Mouse (Mus musculus): ENCODE results near the gene Ccdc15. TPM values are rescaled to one million over a fixed set of nuclear protein-coding genes. Genes with fewer than 3 reads are reported as not detected.

Gene Ccdc15
- polyA plus RNA-seq (2015; fragmentation: Nextera tagmentation; extraction: Ambion mirVana) = 2.4 and 2.5 TPM in 2 replicates

GRCm38 (mm10) chr9:37347988-37348642 is at the start of gene Ccdc15:
TSS of gene Ccdc15 (minus strand) at chr9:37348432.

GRCm38 (mm10) chr9:37367301-37368080 is 19.3 kb upstream of the Ccdc15 start, which contains the start of gene Hepacam:
TSS of gene Hepacam (plus strand) at chr9:37367351.

GRCm38 (mm10) chr9:37255149-37255888 is 92.9 kb downstream of the Ccdc15 start, which contains the start of gene Slc37a2:
TSS of gene Slc37a2 (minus strand) at chr9:37255738.

Other genes starting within 250 kb of the Ccdc15 start
- 6.1 TPM in 2 replicates for gene Pknox2, start 201.0 kb downstream of the Ccdc15 start, polyA plus RNA-seq (2015; fragmentation: Nextera tagmentation; extraction: Ambion mirVana)
- gene Tmem218, start 140.2 kb downstream of the Ccdc15 start, polyA plus RNA-seq (2015; fragmentation: Nextera tagmentation; extraction: Ambion mirVana) = 6.9 and 7.4 TPM in 2 replicates
- gene Slc37a2, start 92.7 kb downstream of the Ccdc15 start, polyA plus RNA-seq (2015; fragmentation: Nextera tagmentation; extraction: Ambion mirVana) = 1.8 and 2.6 TPM in 2 replicates
- 0.04 and 0.06 TPM in 2 replicates for gene Hepacam, start 18.9 kb upstream of the Ccdc15 start, polyA plus RNA-seq (2015; fragmentation: Nextera tagmentation; extraction: Ambion mirVana)
- gene Robo4, start 53.5 kb upstream of the Ccdc15 start, polyA plus RNA-seq (2015; fragmentation: Nextera tagmentation; extraction: Ambion mirVana) = 5.7 and 7.4 TPM in 2 replicates
- gene Robo3, start 84.8 kb upstream of the Ccdc15 start, polyA plus RNA-seq (2015; fragmentation: Nextera tagmentation; extraction: Ambion mirVana) = not detected in 2 replicates
- 6.8 and 7.4 TPM in 2 replicates for gene Msantd2, start 140.9 kb upstream of the Ccdc15 start, polyA plus RNA-seq (2015; fragmentation: Nextera tagmentation; extraction: Ambion mirVana)
- gene Esam, start 179.6 kb upstream of the Ccdc15 start, polyA plus RNA-seq (2015; fragmentation: Nextera tagmentation; extraction: Ambion mirVana) = 28.9 and 34.3 TPM in 2 replicates
- 94.0 and 94.3 TPM in 2 replicates for gene Vsig2, start 190.8 kb upstream of the Ccdc15 start, polyA plus RNA-seq (2015; fragmentation: Nextera tagmentation; extraction: Ambion mirVana)
- 1.6 and 3.7 TPM in 2 replicates for gene Nrgn, start 204.5 kb upstream of the Ccdc15 start, polyA plus RNA-seq (2015; fragmentation: Nextera tagmentation; extraction: Ambion mirVana)
- gene Siae, start 207.3 kb upstream of the Ccdc15 start, polyA plus RNA-seq (2015; fragmentation: Nextera tagmentation; extraction: Ambion mirVana) = 5.3 and 6.4 TPM in 2 replicates